Mouse (Mus musculus) liver, postnatal 0 days (tissue): Measurements from ENCODE around the gene Dus3l.

Experiments used
- CTCF ChIP-seq: sonication (generic); IDR thresholded peaks from 2 replicates; pipeline ENCODE4 v1.5.1; 2016; ENCODE audit warnings: antibody characterized with exemption, low read depth
- EP300 ChIP-seq: IDR thresholded peaks from 2 replicates; pipeline ENCODE4 v1.6.1; 2016; ENCODE audit warnings: antibody characterized with exemption, low read depth, mild to moderate bottlenecking

- TF ChIP-seq CTCF (peak; percentile 55), EP300 (no peak)
These were observed 7.7 kb upstream of the Dus3l start for GRCm38 (mm10) chr17:56756703-56757399.
